Mouse (Mus musculus): Measurements from ENCODE around the gene Bcl3. TPM values are rescaled to one million over a fixed set of nuclear protein-coding genes. Genes with fewer than 3 reads are reported as not detected.

Bcl3 gene
- polyA plus RNA-seq, 1 experiment from 2014 or later, result 1.0 TPM

- H3K4me3 ChIP-seq (ENCODE audit: low read depth, low read length), result no peak overlapping the region
- no peaks in the 10 kb centered on the region for H3K27me3 ChIP-seq (ENCODE audit: control insufficient read depth, insufficient read depth, low read length)
- no peak overlapping the region for H3K27ac ChIP-seq (ENCODE audit: low read depth, low read length)
- H3K4me1 ChIP-seq (ENCODE audit: control insufficient read depth, insufficient read depth, low read length), result no peaks in the 10 kb centered on the region
- H3K9ac ChIP-seq (ENCODE audit: low read depth, low read length), result no peak overlapping the region
- 82% methylated on average over 11 of the region's 11 CpGs for WGBS (ENCODE audit: insufficient replicate concordance)
- ATAC-seq (replicated peaks; ENCODE audit: insufficient number of reproducible peaks, low FRiP score, low TSS enrichment), result no peak
- no peaks in the 10 kb centered on the region for H3K36me3 ChIP-seq (ENCODE audit: control insufficient read depth, insufficient read depth, low read length)
- H3K9me3 ChIP-seq (replicated peaks; ENCODE audit: control insufficient read depth, low read length), result 0 out of 2 replicates have a peak, but pooled peaks cover 2% of the 10 kb centered on the region
- no peak overlapping the region for H3K4me2 ChIP-seq
Observed at GRCm38 (mm10) chr7:19777049-19777723, 45.4 kb downstream of the Bcl3 start.

GRCm38 (mm10) chr7:19771682-19772081, 50.9 kb downstream of the Bcl3 start:
- no peak for ATAC-seq (replicated peaks; ENCODE audit: insufficient number of reproducible peaks, low FRiP score, low TSS enrichment)
- H3K27ac ChIP-seq (ENCODE audit: low read depth, low read length), result no peak overlapping the region
- H3K36me3 ChIP-seq (ENCODE audit: control insufficient read depth, insufficient read depth, low read length), result no peaks in the 10 kb centered on the region
- no peaks in the 10 kb centered on the region for H3K9me3 ChIP-seq (replicated peaks; ENCODE audit: control insufficient read depth, low read length)
- 54% methylated on average over 4 of the region's 4 CpGs for WGBS (ENCODE audit: insufficient replicate concordance)
- H3K9ac ChIP-seq (ENCODE audit: low read depth, low read length), result no peak overlapping the region
- H3K27me3 ChIP-seq (ENCODE audit: control insufficient read depth, insufficient read depth, low read length), result no peaks in the 10 kb centered on the region; the same call in 1 of the 2 replicates
- H3K4me3 ChIP-seq (ENCODE audit: low read depth, low read length), result no peak overlapping the region
- H3K4me1 ChIP-seq (ENCODE audit: control insufficient read depth, insufficient read depth, low read length), result peaks cover 26% of the 10 kb centered on the region
- H3K4me2 ChIP-seq, result peak overlapping the region; percentile 68

- Histone ChIP-seq H3K4me1 (ENCODE audit: control insufficient read depth, insufficient read depth, low read length) (peaks cover 26% of the 10 kb centered on the region), H3K27me3 (ENCODE audit: control insufficient read depth, insufficient read depth, low read length) (no peaks in the 10 kb centered on the region; the same call in 1 of the 2 replicates), H3K36me3 (ENCODE audit: control insufficient read depth, insufficient read depth, low read length) (no peaks in the 10 kb centered on the region), H3K9ac (ENCODE audit: low read depth, low read length) (peak within 1 kb of the TSS; percentile 80), H3K4me2 (peak within 1 kb of the TSS; percentile 68), H3K27ac (ENCODE audit: low read depth, low read length) (no peak within 1 kb of the TSS), H3K4me3 (ENCODE audit: low read depth, low read length) (peak within 1 kb of the TSS; percentile 65), H3K9me3 (replicated peaks; ENCODE audit: control insufficient read depth, low read length) (no peaks in the 10 kb centered on the region)
- peak; percentile 33 for ATAC-seq (replicated peaks; ENCODE audit: insufficient number of reproducible peaks, low FRiP score, low TSS enrichment)
- WGBS (ENCODE audit: insufficient replicate concordance), result 2% methylated on average over 9 of the region's 9 CpGs
Observed at GRCm38 (mm10) chr7:19770984-19771391, 51.6 kb downstream of the Bcl3 start, which contains the start of gene Bcam. Bcam (minus strand) TSS chr7:19771016.

- peak; percentile 77 for ATAC-seq (replicated peaks; ENCODE audit: insufficient number of reproducible peaks, low FRiP score, low TSS enrichment)
- 2% methylated on average over 24 of the region's 28 CpGs for WGBS (ENCODE audit: insufficient replicate concordance)
- Histone ChIP-seq H3K4me1 (ENCODE audit: control insufficient read depth, insufficient read depth, low read length) (peaks cover 26% of the 10 kb centered on the region), H3K9me3 (replicated peaks; ENCODE audit: control insufficient read depth, low read length) (no peaks in the 10 kb centered on the region), H3K4me2 (peak overlapping the region; percentile 68), H3K4me3 (ENCODE audit: low read depth, low read length) (peak overlapping the region; percentile 65), H3K27me3 (ENCODE audit: control insufficient read depth, insufficient read depth, low read length) (no peaks in the 10 kb centered on the region; the same call in 1 of the 2 replicates), H3K9ac (ENCODE audit: low read depth, low read length) (peak overlapping the region; percentile 80), H3K36me3 (ENCODE audit: control insufficient read depth, insufficient read depth, low read length) (no peaks in the 10 kb centered on the region), H3K27ac (ENCODE audit: low read depth, low read length) (no peak overlapping the region)
Observed at GRCm38 (mm10) chr7:19770375-19770754, 52.2 kb downstream of the Bcl3 start.

- WGBS (ENCODE audit: insufficient replicate concordance), result 8% methylated on average over 16 of the region's 16 CpGs
- Histone ChIP-seq H3K9ac (ENCODE audit: low read depth, low read length) (peak overlapping the region; percentile 80), H3K4me2 (peak overlapping the region; percentile 68), H3K9me3 (replicated peaks; ENCODE audit: control insufficient read depth, low read length) (no peaks in the 10 kb centered on the region), H3K4me3 (ENCODE audit: low read depth, low read length) (peak overlapping the region; percentile 65), H3K4me1 (ENCODE audit: control insufficient read depth, insufficient read depth, low read length) (peaks cover 26% of the 10 kb centered on the region), H3K36me3 (ENCODE audit: control insufficient read depth, insufficient read depth, low read length) (no peaks in the 10 kb centered on the region), H3K27ac (ENCODE audit: low read depth, low read length) (0 out of 2 replicates have a peak overlapping the region, but pooled peaks have one; percentile 22), H3K27me3 (ENCODE audit: control insufficient read depth, insufficient read depth, low read length) (no peaks in the 10 kb centered on the region; the same call in 1 of the 2 replicates)
- ATAC-seq (replicated peaks; ENCODE audit: insufficient number of reproducible peaks, low FRiP score, low TSS enrichment), result no peak
Observed at GRCm38 (mm10) chr7:19769434-19770374, 52.9 kb downstream of the Bcl3 start.

GRCm38 (mm10) chr7:19769001-19769400, 53.6 kb downstream of the Bcl3 start:
- 0 out of 2 replicates have a peak overlapping the region, but pooled peaks have one; percentile 22 for H3K27ac ChIP-seq (ENCODE audit: low read depth, low read length)
- ATAC-seq (replicated peaks; ENCODE audit: insufficient number of reproducible peaks, low FRiP score, low TSS enrichment), result no peak
- H3K27me3 ChIP-seq (ENCODE audit: control insufficient read depth, insufficient read depth, low read length), result no peaks in the 10 kb centered on the region; the same call in 1 of the 2 replicates
- H3K9ac ChIP-seq (ENCODE audit: low read depth, low read length), result peak overlapping the region; percentile 80
- WGBS (ENCODE audit: insufficient replicate concordance), result 17% methylated on average over 4 of the region's 4 CpGs
- H3K4me2 ChIP-seq, result peak overlapping the region; percentile 68
- peaks cover 26% of the 10 kb centered on the region for H3K4me1 ChIP-seq (ENCODE audit: control insufficient read depth, insufficient read depth, low read length)
- H3K9me3 ChIP-seq (replicated peaks; ENCODE audit: control insufficient read depth, low read length), result no peaks in the 10 kb centered on the region
- H3K4me3 ChIP-seq (ENCODE audit: low read depth, low read length), result peak overlapping the region; percentile 65
- peaks cover 3% of the 10 kb centered on the region; the same call in 1 of the 2 replicates for H3K36me3 ChIP-seq (ENCODE audit: control insufficient read depth, insufficient read depth, low read length)

- H3K4me2 ChIP-seq, result peak overlapping the region; percentile 68
- no peaks in the 10 kb centered on the region; the same call in 1 of the 2 replicates for H3K27me3 ChIP-seq (ENCODE audit: control insufficient read depth, insufficient read depth, low read length)
- ATAC-seq (replicated peaks; ENCODE audit: insufficient number of reproducible peaks, low FRiP score, low TSS enrichment), result no peak
- WGBS (ENCODE audit: insufficient replicate concordance), result 54% methylated on average over 14 of the region's 14 CpGs
- H3K9ac ChIP-seq (ENCODE audit: low read depth, low read length), result peak overlapping the region; percentile 16; the same call in 1 of the 2 replicates
- H3K9me3 ChIP-seq (replicated peaks; ENCODE audit: control insufficient read depth, low read length), result no peaks in the 10 kb centered on the region
- H3K4me3 ChIP-seq (ENCODE audit: low read depth, low read length), result peak overlapping the region; percentile 65
- H3K36me3 ChIP-seq (ENCODE audit: control insufficient read depth, insufficient read depth, low read length), result peaks cover 3% of the 10 kb centered on the region; the same call in 1 of the 2 replicates
- peaks cover 26% of the 10 kb centered on the region for H3K4me1 ChIP-seq (ENCODE audit: control insufficient read depth, insufficient read depth, low read length)
- no peak overlapping the region for H3K27ac ChIP-seq (ENCODE audit: low read depth, low read length)
Observed at GRCm38 (mm10) chr7:19768251-19768650, 54.3 kb downstream of the Bcl3 start.

GRCm38 (mm10) chr7:19764581-19764980, 58.0 kb downstream of the Bcl3 start:
- H3K4me1 ChIP-seq (ENCODE audit: control insufficient read depth, insufficient read depth, low read length), result peaks cover 23% of the 10 kb centered on the region
- H3K36me3 ChIP-seq (ENCODE audit: control insufficient read depth, insufficient read depth, low read length), result peaks cover 7% of the 10 kb centered on the region; the same call in 1 of the 2 replicates
- no peak overlapping the region for H3K27ac ChIP-seq (ENCODE audit: low read depth, low read length)
- no peak for ATAC-seq (replicated peaks; ENCODE audit: insufficient number of reproducible peaks, low FRiP score, low TSS enrichment)
- WGBS (ENCODE audit: insufficient replicate concordance), result 88% methylated on average over 9 of the region's 9 CpGs
- H3K9ac ChIP-seq (ENCODE audit: low read depth, low read length), result no peak overlapping the region
- no peak overlapping the region for H3K4me3 ChIP-seq (ENCODE audit: low read depth, low read length)
- H3K4me2 ChIP-seq, result no peak overlapping the region
- H3K9me3 ChIP-seq (replicated peaks; ENCODE audit: control insufficient read depth, low read length), result no peaks in the 10 kb centered on the region
- no peaks in the 10 kb centered on the region for H3K27me3 ChIP-seq (ENCODE audit: control insufficient read depth, insufficient read depth, low read length)
